8 mouse cellular contexts compared by ENCODE assay signal in the genomic region with DNA sequence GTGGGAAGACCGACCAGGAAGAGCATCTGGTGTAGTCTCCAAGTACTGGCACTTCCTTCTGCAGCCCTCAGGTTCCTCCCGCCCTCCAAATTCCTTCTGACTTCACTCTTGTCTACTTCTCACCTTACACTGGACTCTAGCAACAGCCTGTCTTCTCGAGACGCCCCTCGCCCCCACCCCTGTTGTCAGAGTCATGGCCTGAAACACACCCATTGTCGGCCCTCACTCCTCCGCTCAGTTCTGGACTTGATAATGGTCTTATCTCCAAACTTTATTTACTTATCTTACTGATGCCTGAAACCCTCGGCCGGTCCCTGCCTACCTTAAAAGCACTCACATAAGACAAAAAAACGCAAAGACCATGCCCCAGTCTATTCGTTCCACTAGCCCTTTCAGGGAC. TPM values are rescaled to one million over a fixed set of nuclear protein-coding genes. Genes with fewer than 3 reads are reported as not detected.
A peak's percentile ranks its signal among the peaks of the same experiment; 100 is the strongest.
DNase-seq lines count a peak whose midpoint lies in the region; ATAC-seq and TF ChIP-seq lines count a peak whose summit lies in the region.

No protein-coding gene starts in this region.

- no peaks in the 10 kb centered on the region for H3K36me3 ChIP-seq in heart, postnatal 0 days (replicated peaks; ENCODE audit: control insufficient read depth, insufficient read depth, low read length)
- no peaks in the 10 kb centered on the region for H3K36me3 ChIP-seq in intestine, embryonic 14.5 days (ENCODE audit: control insufficient read depth, insufficient read depth, low read length)
- no peaks in the 10 kb centered on the region for H3K36me3 ChIP-seq in myocyte (ENCODE audit: control insufficient read depth, insufficient read depth)

- TF ChIP-seq POLR2A in cortical plate, adult 2 months (IDR thresholded peaks at IDR 0.05; ENCODE audit: extremely low read depth, insufficient read depth, low read length), result no peak
- TF ChIP-seq POLR2A in myocyte (IDR thresholded peaks at IDR 0.05; ENCODE audit: insufficient read length, low read depth), result no peak

- 19% methylated on average over 11 of the region's 11 CpGs for WGBS in heart, postnatal 0 days
- 14% methylated on average over 11 of the region's 11 CpGs for WGBS in intestine, embryonic 14.5 days

- DNase-seq in heart, postnatal 0 days (ENCODE audit: low spot score), result no peak
- no peak for DNase-seq in heart, adult 18-20 months
- DNase-seq in intestine, embryonic 14.5 days (ENCODE audit: low spot score), result peak; percentile 63
- no peak for DNase-seq in layer of hippocampus, adult 18-20 months (ENCODE audit: low spot score in 2 of 2)
- no peak for DNase-seq in layer of hippocampus, adult 9-11 months
- DNase-seq in MN1 (ENCODE audit: low spot score), result no peak

- peaks cover 25% of the 10 kb centered on the region for H3K4me1 ChIP-seq in heart, postnatal 0 days (ENCODE audit: control insufficient read depth, insufficient read depth)
- H3K4me1 ChIP-seq in cortical plate, adult 2 months (ENCODE audit: control insufficient read depth, insufficient read depth, low read length), result peaks cover 2% of the 10 kb centered on the region; the same call in 1 of the 2 replicates
- peaks cover 23% of the 10 kb centered on the region for H3K4me1 ChIP-seq in intestine, embryonic 14.5 days (replicated peaks; ENCODE audit: control insufficient read depth, insufficient read depth, low read length)

- no peaks in the 10 kb centered on the region for H3K27me3 ChIP-seq in heart, postnatal 0 days (ENCODE audit: control insufficient read depth, insufficient read depth, low read length)
- no peaks in the 10 kb centered on the region for H3K27me3 ChIP-seq in intestine, embryonic 14.5 days (replicated peaks; ENCODE audit: control insufficient read depth, insufficient read depth, low read length)
- no peaks in the 10 kb centered on the region for H3K27me3 ChIP-seq in myocyte (ENCODE audit: control insufficient read depth, insufficient read depth, insufficient read length)

- H3K4me3 ChIP-seq in heart, postnatal 0 days (ENCODE audit: low read depth, low read length), result peak overlapping the region; percentile 95
- H3K4me3 ChIP-seq in cortical plate, adult 2 months (ENCODE audit: insufficient read depth, low read length), result peak overlapping the region; percentile 96
- peak overlapping the region; percentile 64 for H3K4me3 ChIP-seq in intestine, embryonic 14.5 days (ENCODE audit: low read depth, low read length)
- H3K4me3 ChIP-seq in myocyte, result peak overlapping the region; percentile 75

- H3K4me2 ChIP-seq in heart, postnatal 0 days (ENCODE audit: low read depth, low read length), result peak overlapping the region; percentile 95
- H3K4me2 ChIP-seq in intestine, embryonic 14.5 days (ENCODE audit: low read length), result peak overlapping the region; percentile 78
- peak overlapping the region; percentile 75 for H3K4me2 ChIP-seq in myocyte (ENCODE audit: low read depth)

- no peak for TF ChIP-seq EP300 in heart, postnatal 0 days (IDR thresholded peaks at IDR 0.05; ENCODE audit: low read depth)

- H3K9me3 ChIP-seq in heart, postnatal 0 days (replicated peaks; ENCODE audit: control insufficient read depth, low read length), result no peaks in the 10 kb centered on the region
- no peaks in the 10 kb centered on the region for H3K9me3 ChIP-seq in intestine, embryonic 14.5 days (ENCODE audit: control insufficient read depth, low read length)

- peak overlapping the region; percentile 99 for H3K27ac ChIP-seq in heart, postnatal 0 days (ENCODE audit: low read depth)
- H3K27ac ChIP-seq in cortical plate, adult 2 months (ENCODE audit: insufficient read depth, low read length), result no peak overlapping the region; the same call in 1 of the 2 replicates
- no peak overlapping the region for H3K27ac ChIP-seq in intestine, embryonic 14.5 days (ENCODE audit: low read depth)

- H3ac ChIP-seq in myocyte (ENCODE audit: control insufficient read depth, insufficient read length), result peak overlapping the region; percentile 67

- H3K79me2 ChIP-seq in myocyte (ENCODE audit: control insufficient read depth, insufficient read depth), result peaks cover 20% of the 10 kb centered on the region

- no peak for TF ChIP-seq CTCF in heart, postnatal 0 days (IDR thresholded peaks at IDR 0.05; ENCODE audit: low read depth)
- no peak for TF ChIP-seq CTCF in cortical plate, adult 2 months (IDR thresholded peaks at IDR 0.05; ENCODE audit: extremely low read depth, insufficient read depth, low read length)

- no peak for ATAC-seq in heart, postnatal 0 days (ENCODE audit: insufficient read depth, low read depth)
- no peak for ATAC-seq in intestine, embryonic 14.5 days (replicated peaks; ENCODE audit: low FRiP score, low TSS enrichment, low read depth)

- peak overlapping the region; percentile 99 for H3K9ac ChIP-seq in heart, postnatal 0 days (replicated peaks; ENCODE audit: low read depth, low read length)
- H3K9ac ChIP-seq in intestine, embryonic 14.5 days (ENCODE audit: low read length), result peak overlapping the region; percentile 92

TF ChIP-seq in myocyte, 11 proteins besides CTCF, POLR2A, EP300 and RAD21:
- no peak for TF ChIP-seq MYOD1 (IDR thresholded peaks at IDR 0.05; ENCODE audit: control insufficient read depth in 1 of 3, insufficient read length in 2 of 3, low read depth in 2 of 3)
- TF ChIP-seq E2F4 (IDR thresholded peaks at IDR 0.05; ENCODE audit: insufficient read depth), result no peak
- TF ChIP-seq MYOG (IDR thresholded peaks at IDR 0.05; ENCODE audit: control insufficient read depth in 1 of 3, insufficient read depth in 1 of 3, insufficient read length in 2 of 3, low read depth in 2 of 3), result no peak
- TF ChIP-seq TCF3 (IDR thresholded peaks at IDR 0.05; ENCODE audit: insufficient read length, low read depth), result no peak
- no peak for TF ChIP-seq TCF12 (IDR thresholded peaks at IDR 0.05; ENCODE audit: insufficient read depth, poor library complexity, severe bottlenecking)

RNA-seq across cellular contexts. Expression of a gene that starts 1.4 kb away (rescaled TPM):
- 33.6 and 36.8 TPM in 2 replicates for total RNA-seq in heart, postnatal 0 days (2014; rRNA removed; ENCODE audit: low replicate concordance)
- polyA plus RNA-seq in heart, postnatal 0 days (2015; fragmentation: Nextera tagmentation; extraction: Ambion mirVana), result 1.4 and 1.7 TPM in 2 replicates
- total RNA-seq in heart, adult 18-20 months (2021), result 10 to 100 TPM; 27.9 to 32.2 TPM
- polyA plus RNA-seq in cortical plate, adult 2 months (2012; rRNA removed), result 39.2 and 43.7 TPM in 2 replicates
- polyA plus RNA-seq in intestine, embryonic 14.5 days (2014; fragmentation: Nextera tagmentation; extraction: Ambion mirVana), result 0.93 and 1.2 TPM in 2 replicates
- 21.8 TPM for polyA plus RNA-seq in myocyte (2012; fragmentation: generic; extraction: Trizol)
- total RNA-seq in layer of hippocampus, adult 18-20 months (2021), result 10 to 100 TPM; 62.7 to 66.4 TPM
